Mouse (Mus musculus) testis, adult 2 months (tissue): ENCODE results near the gene Sdf2l1. TPM values are rescaled to one million over a fixed set of nuclear protein-coding genes. Genes with fewer than 3 reads are reported as not detected.

ENCODE experiments used
- H3K27ac ChIP-seq: fragments of 200-500 bp; 2 replicates; pipeline ENCODE4 v1.5.1; 2012; ENCODE audit warnings: low read depth, low read length; ENCODE audit not compliant: control insufficient read depth, insufficient read depth
- H3K27me3 ChIP-seq: fragments of 200-500 bp; 2 replicates; pipeline ENCODE4 v1.6.1; 2012; ENCODE audit warnings: mild to moderate bottlenecking, low read length, moderate library complexity; ENCODE audit not compliant: control insufficient read depth, insufficient read depth
- H3K36me3 ChIP-seq: fragments of 200-500 bp; 2 replicates; pipeline ENCODE4 v1.6.1; 2012; ENCODE audit warnings: mild to moderate bottlenecking, low read length; ENCODE audit not compliant: control insufficient read depth, insufficient read depth
- H3K4me1 ChIP-seq: fragments of 200-500 bp; 2 replicates; pipeline ENCODE4 v1.6.1; 2012; ENCODE audit warnings: low read length; ENCODE audit not compliant: control insufficient read depth, insufficient read depth
- H3K4me3 ChIP-seq: fragments of 200-500 bp; 2 replicates; pipeline ENCODE4 v1.5.1; 2012; ENCODE audit warnings: low read depth, mild to moderate bottlenecking, low read length, moderate library complexity, mixed read lengths; ENCODE audit not compliant: control insufficient read depth
- CTCF ChIP-seq: fragments of 200-500 bp; IDR thresholded peaks from 2 replicates; pipeline ENCODE4 v1.5.1; 2012; ENCODE audit warnings: low read depth, mild to moderate bottlenecking, inconsistent platforms, low read length, moderate library complexity; ENCODE audit not compliant: control insufficient read depth, insufficient read depth, insufficient replicate concordance
- POLR2A ChIP-seq: fragments of 200-500 bp; IDR thresholded peaks from 2 replicates; pipeline ENCODE4 v1.6.1; 2012; ENCODE audit warnings: low read depth, mild to moderate bottlenecking, inconsistent platforms, low read length, moderate library complexity; ENCODE audit not compliant: control insufficient read depth
- polyA plus RNA-seq: library from polyadenylated mRNA; depleted of rRNA; stranded (reverse); fragments of >200 nt; gene quantifications from 2 replicates; pipeline ENCODE4 v1.2.3, GENCODE M21; 2012; rRNA removed

Gene Sdf2l1
- polyA plus RNA-seq, 1 experiment = 77.4 TPM

DNA sequence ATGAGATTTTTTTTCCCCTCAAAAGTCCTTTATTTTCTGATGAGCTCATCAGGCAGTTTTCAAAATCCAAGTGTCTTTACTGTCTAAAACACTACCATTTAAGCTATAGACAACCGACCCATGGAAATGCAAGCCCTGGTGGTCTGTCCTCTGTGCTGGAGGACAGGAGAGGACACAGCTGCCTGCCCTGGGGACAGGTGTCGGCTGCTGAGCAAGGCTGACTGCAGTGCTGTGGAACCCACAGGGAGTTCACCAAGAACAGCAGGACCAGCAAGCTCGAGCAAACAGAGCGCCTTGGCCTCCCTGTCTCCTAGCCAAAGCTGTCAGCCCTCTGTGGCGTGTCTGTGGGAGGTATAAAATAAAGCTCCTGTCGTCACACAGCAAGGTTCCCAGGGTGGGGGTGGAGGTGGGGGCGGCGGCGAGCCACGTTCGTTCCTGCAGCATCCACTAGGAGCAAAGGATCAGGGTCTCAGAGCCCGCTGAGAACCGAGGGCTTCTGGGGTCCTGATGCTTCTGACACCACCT is 45.5 kb downstream of the Sdf2l1 start:
- Histone ChIP-seq H3K4me1 (no peaks in the 10 kb centered on the region), H3K4me3 (no peak overlapping the region), H3K36me3 (no peaks in the 10 kb centered on the region; the same call in 1 of the 2 replicates), H3K27me3 (no peaks in the 10 kb centered on the region), H3K27ac (no peak overlapping the region)
- no peak for TF ChIP-seq CTCF
- TF ChIP-seq POLR2A = no peak

DNA sequence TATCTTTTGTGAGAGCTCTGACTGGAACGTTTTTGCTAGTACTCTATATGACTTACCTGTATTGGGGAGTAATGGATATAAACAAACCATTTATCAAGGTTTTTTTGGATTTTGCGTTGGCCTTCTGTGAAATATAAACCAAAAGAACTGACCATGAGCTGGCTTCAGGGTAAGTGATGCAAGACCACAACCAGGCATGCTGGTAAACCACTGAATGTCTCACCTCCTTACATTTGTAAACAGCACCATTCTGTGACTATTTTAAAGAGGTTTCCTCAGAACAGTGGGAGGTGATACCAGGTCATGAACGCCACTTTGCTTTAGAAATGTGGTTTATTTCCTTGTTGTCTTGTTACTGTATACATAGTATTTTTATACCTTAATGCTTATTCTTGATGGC is 45.9 kb downstream of the Sdf2l1 start:
- no peak for TF ChIP-seq POLR2A
- TF ChIP-seq CTCF = no peak
- Histone ChIP-seq H3K27me3 (no peaks in the 10 kb centered on the region), H3K4me1 (no peaks in the 10 kb centered on the region), H3K4me3 (no peak overlapping the region), H3K36me3 (no peaks in the 10 kb centered on the region; the same call in 1 of the 2 replicates), H3K27ac (no peak overlapping the region)

DNA sequence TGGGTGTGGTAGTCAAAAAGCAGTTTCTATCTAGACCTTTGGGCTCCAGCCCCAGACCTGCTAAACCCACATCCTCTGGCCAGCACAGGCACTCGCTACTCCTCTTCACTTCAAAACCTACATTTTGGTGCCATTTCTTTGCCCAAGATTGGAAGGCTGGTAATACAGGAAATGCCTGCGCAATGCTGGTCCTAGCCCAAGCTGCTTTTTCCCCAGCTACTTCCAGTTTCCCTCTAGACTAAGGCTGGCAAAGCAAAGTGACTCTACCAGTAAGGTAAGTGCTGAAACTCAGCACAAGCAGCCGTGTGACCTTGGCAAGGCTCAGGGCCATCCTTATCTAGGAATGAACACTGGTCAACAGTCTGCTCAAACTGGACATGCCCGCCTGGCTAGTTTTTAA is 46.5 kb downstream of the Sdf2l1 start:
- H3K27me3 ChIP-seq = no peaks in the 10 kb centered on the region
- no peak overlapping the region for H3K4me3 ChIP-seq
- H3K27ac ChIP-seq = no peak overlapping the region
- no peaks in the 10 kb centered on the region for H3K4me1 ChIP-seq
- no peak for TF ChIP-seq POLR2A
- TF ChIP-seq CTCF = no peak
- no peaks in the 10 kb centered on the region; the same call in 1 of the 2 replicates for H3K36me3 ChIP-seq

DNA sequence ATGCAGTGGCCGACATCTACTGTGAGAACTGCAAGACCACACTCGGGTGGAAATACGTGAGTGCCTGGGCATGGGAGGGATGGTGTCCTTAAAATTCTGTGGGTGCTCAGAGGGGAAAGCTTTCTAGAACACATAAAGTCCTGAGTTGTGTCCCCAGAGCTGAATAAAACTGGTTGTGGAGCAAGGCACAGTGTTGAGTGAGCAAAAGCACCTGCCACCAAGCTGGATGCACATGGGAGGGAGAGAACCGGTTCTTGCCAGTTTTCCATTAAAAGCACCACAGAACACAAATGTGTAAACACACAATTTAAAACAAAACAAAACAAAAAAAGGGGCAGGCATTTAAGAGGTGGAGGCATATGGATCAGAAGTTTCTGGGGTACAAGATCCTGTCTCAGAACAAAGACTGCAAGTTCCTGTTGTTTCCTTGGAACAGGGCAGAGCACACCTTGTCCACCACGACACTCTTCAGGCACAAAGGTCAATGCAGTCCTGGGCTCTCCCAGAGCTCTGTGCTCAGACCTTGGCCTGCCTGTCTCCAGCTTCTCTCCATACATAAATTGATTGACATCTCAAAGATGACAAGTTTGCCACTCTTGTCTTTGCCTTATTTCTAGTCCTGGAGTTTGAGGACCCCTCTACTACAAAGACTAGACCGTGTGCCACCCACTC is 49.9 kb downstream of the Sdf2l1 start:
- H3K36me3 ChIP-seq = peaks cover 1% of the 10 kb centered on the region
- no peaks in the 10 kb centered on the region for H3K4me1 ChIP-seq
- no peak overlapping the region for H3K27ac ChIP-seq
- TF ChIP-seq POLR2A = no peak
- H3K4me3 ChIP-seq = no peak overlapping the region
- no peaks in the 10 kb centered on the region for H3K27me3 ChIP-seq

Other genes with a start within 250 kb of the Sdf2l1 start
- 25.8 and 30.2 TPM in 2 replicates for gene Ppm1f, start 235.9 kb downstream of the Sdf2l1 start, polyA plus RNA-seq
- 35.5 and 42.0 TPM in 2 replicates for gene Mapk1, start 149.0 kb downstream of the Sdf2l1 start, polyA plus RNA-seq
- 417 and 464 TPM in 2 replicates for gene Ypel1, start 62.7 kb downstream of the Sdf2l1 start, polyA plus RNA-seq
- 75.3 and 88.8 TPM in 2 replicates for gene Ppil2, start 21.1 kb downstream of the Sdf2l1 start, polyA plus RNA-seq
- 3,527 and 3,682 TPM in 2 replicates for gene 2610318N02Rik, start 7.2 kb downstream of the Sdf2l1 start, polyA plus RNA-seq
- 51.5 and 58.7 TPM in 2 replicates for gene Ydjc, start 12.2 kb upstream of the Sdf2l1 start, polyA plus RNA-seq
- 276 and 291 TPM in 2 replicates for gene Ccdc116, start 14.8 kb upstream of the Sdf2l1 start, polyA plus RNA-seq
- 65.9 and 80.1 TPM in 2 replicates for gene Ube2l3, start 70.3 kb upstream of the Sdf2l1 start, polyA plus RNA-seq
- 159 and 181 TPM in 2 replicates for gene Rimbp3, start 76.2 kb upstream of the Sdf2l1 start, polyA plus RNA-seq
- 3.8 and 4.1 TPM in 2 replicates for gene Hic2, start 101.2 kb upstream of the Sdf2l1 start, polyA plus RNA-seq
- 270 and 279 TPM in 2 replicates for gene Tmem191c, start 143.7 kb upstream of the Sdf2l1 start, polyA plus RNA-seq
- 0.10 TPM in 1 of 2 replicates, not detected in the other for gene Serpind1, start 199.0 kb upstream of the Sdf2l1 start, polyA plus RNA-seq